Mouse (Mus musculus) c-Kit-positive CD71-positive TER-119-negative erythroid progenitor cells, embryonic 14.5 days (primary cell): ENCODE measurements at regions not wholly inside any gene's neighbourhood (a gene's known extent, or its start where the extent isn't known, plus 50 kb on each side); places are given as distances from the start of the nearest gene placed in this dataset.

Experiments
- DNase-seq: peaks from one replicate; pipeline ENCODE4 v3.0.0-alpha.2; 2013; ENCODE audit warnings: low read depth

- DNase-seq = no peak
These were observed 211.8 kb upstream of the 9630041A04Rik start for GRCm38 (mm10) chr9:101649816-101650215.

- DNase-seq = no peak
These were observed 220.1 kb upstream of the 9630041A04Rik start for GRCm38 (mm10) chr9:101641524-101641923.

GRCm38 (mm10) chr9:101640598-101640997 is 221.0 kb upstream of the 9630041A04Rik start:
- no peak for DNase-seq

GRCm38 (mm10) chr9:101616261-101616660 is 245.4 kb upstream of the 9630041A04Rik start:
- DNase-seq = no peak

- no peak for DNase-seq
These were observed 246.5 kb upstream of the 9630041A04Rik start for GRCm38 (mm10) chr9:101615176-101615575.

- DNase-seq = no peak
These were observed 247.7 kb upstream of the 9630041A04Rik start for GRCm38 (mm10) chr9:101613933-101614332.

GRCm38 (mm10) chr9:101613471-101613870 is 248.2 kb upstream of the 9630041A04Rik start:
- DNase-seq = no peak

- DNase-seq = no peak
These were observed 248.7 kb upstream of the 9630041A04Rik start for GRCm38 (mm10) chr9:101612971-101613370.

- no peak for DNase-seq
These were observed 249.1 kb upstream of the 9630041A04Rik start for GRCm38 (mm10) chr9:101612571-101612970.

GRCm38 (mm10) chr9:101611481-101611880 is 250.2 kb upstream of the 9630041A04Rik start:
- no peak for DNase-seq

GRCm38 (mm10) chr9:101610806-101611443 is 250.7 kb upstream of the 9630041A04Rik start:
- no peak for DNase-seq

GRCm38 (mm10) chr9:101610338-101610737 is 251.3 kb upstream of the 9630041A04Rik start:
- DNase-seq = no peak

- no peak for DNase-seq
These were observed 258.8 kb upstream of the 9630041A04Rik start for GRCm38 (mm10) chr9:101602799-101603198.

GRCm38 (mm10) chr9:101596898-101597297 is 264.7 kb upstream of the 9630041A04Rik start:
- DNase-seq = no peak

GRCm38 (mm10) chr9:101595101-101595650 is 266.5 kb upstream of the 9630041A04Rik start:
- DNase-seq = no peak

GRCm38 (mm10) chr9:101592621-101593020 is 269.0 kb upstream of the 9630041A04Rik start:
- DNase-seq = no peak

- no peak for DNase-seq
These were observed 270.0 kb upstream of the 9630041A04Rik start for GRCm38 (mm10) chr9:101591681-101592080.

- DNase-seq = no peak
These were observed 271.3 kb upstream of the 9630041A04Rik start for GRCm38 (mm10) chr9:101590310-101590709.

- DNase-seq = no peak
These were observed 280.6 kb upstream of the 9630041A04Rik start for GRCm38 (mm10) chr9:101581064-101581463.

- no peak for DNase-seq
These were observed 290.9 kb upstream of the 9630041A04Rik start for GRCm38 (mm10) chr9:101570714-101571113.

GRCm38 (mm10) chr9:101563196-101563595 is 298.4 kb upstream of the 9630041A04Rik start:
- no peak for DNase-seq

GRCm38 (mm10) chr9:101559366-101559765 is 302.3 kb upstream of the 9630041A04Rik start:
- no peak for DNase-seq

GRCm38 (mm10) chr9:101555011-101555673 is 303.5 kb upstream of the Ppp2r3a start:
- no peak for DNase-seq
